Mouse (Mus musculus) neural tube, embryonic 11.5 days (tissue): ENCODE results near the gene Maged1. TPM values are rescaled to one million over a fixed set of nuclear protein-coding genes. Genes with fewer than 3 reads are reported as not detected.

ENCODE experiments used
- polyA plus RNA-seq: library from polyadenylated mRNA; unstranded; fragments of >200 nt; fragmentation: Nextera tagmentation; extraction: Ambion mirVana; gene quantifications from 2 replicates; pipeline ENCODE4 v1.2.1, GENCODE M21; 2014

Gene Maged1
- polyA plus RNA-seq, 1 experiment from 2014 or later = 936 TPM

Other genes with a start within 250 kb of the Maged1 start
- 0.12 and 0.21 TPM in 2 replicates for gene Fam90a1b, start 175.4 kb downstream of the Maged1 start, polyA plus RNA-seq
- gene Apoo, start 175.0 kb downstream of the Maged1 start, polyA plus RNA-seq = 114 and 125 TPM in 2 replicates
- gene Gspt2, start 93.9 kb upstream of the Maged1 start, polyA plus RNA-seq = 9.7 and 11.0 TPM in 2 replicates
- gene Zxdb, start 182.4 kb upstream of the Maged1 start, polyA plus RNA-seq = 1.6 and 2.4 TPM in 2 replicates